Mouse (Mus musculus) ovary, postnatal 14 days (tissue): ENCODE data around the gene Zfp74.
"Not testable (repeated sequence)": the region's sequence is repeated elsewhere in the genome, so short reads cannot be mapped to it uniquely, and the experiment has no call there.

Experiments used
- DNase-seq: peaks from one replicate; pipeline ENCODE4 v3.0.0; 2022; ENCODE audit warnings: low spot score

Zfp74 gene

GRCm38 (mm10) chr7:29953513-29954401 is at the start of gene Zfp74:
Gene Zfp74, minus strand, starts transcription at chr7:29954089.
- peak; percentile 69 for DNase-seq

DNA sequence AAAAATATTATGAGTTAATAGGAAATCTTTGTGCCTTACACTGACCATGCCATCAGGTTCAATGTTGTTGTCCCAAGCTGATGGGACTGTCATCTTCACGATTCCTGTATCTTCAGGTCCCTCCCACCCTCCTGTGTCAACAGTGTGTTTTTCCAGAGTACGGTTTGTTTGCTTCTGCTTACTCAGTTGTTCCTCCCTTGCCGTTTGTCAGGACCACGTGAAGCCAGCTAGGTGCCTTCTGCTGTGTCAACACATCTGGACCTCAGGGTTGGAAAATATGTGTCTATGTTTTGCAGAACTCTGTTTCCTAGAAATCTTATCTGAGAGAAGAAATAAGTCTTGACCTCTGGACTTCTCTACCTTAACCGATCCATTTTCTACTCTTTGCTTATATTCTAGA is 46.7 kb upstream of the Zfp74 start:
- DNase-seq: no peak

- no peak for DNase-seq
Observed at GRCm38 (mm10) chr7:29995134-29995533, 41.2 kb upstream of the Zfp74 start.

DNA sequence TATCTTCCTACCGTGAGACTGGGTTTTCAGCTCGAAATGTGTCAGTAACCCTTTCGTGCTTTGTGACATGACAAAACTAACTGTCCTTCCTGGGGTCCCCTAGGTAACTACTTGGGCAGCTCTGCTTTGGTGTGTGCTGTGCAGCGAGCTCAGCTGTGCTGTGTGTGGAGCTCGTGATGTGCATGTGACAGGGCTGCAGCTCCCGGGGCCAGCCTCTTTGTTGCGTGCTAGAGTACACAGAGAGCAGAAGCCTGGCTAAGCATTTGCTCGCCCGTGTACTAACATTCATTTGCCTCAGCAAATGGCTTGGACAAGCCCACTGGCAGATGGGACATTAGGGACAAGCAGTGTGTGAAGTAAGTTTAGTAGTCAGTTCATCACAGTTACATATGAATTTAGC is 39.5 kb upstream of the Zfp74 start:
- DNase-seq: no peak

DNA sequence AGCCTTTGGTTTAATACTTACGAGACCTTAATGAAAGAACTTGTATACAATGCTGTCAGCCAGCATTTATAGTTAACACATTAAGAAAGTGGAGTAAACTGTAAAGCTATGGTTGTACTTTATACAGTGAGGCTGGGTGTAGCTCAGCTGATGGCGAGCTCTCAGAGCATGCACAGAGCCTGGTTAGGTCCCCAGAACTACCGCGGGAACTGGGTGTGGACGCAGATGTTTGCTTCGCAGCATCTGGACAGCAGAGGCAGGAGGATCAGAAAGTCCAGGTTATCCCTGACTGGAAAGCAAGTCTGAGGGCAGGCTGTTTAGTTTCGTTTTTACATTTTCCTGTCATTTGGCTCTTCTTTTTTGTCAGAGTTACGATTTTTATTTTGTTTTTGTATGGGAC is 38.8 kb upstream of the Zfp74 start:
- no peak for DNase-seq

- DNase-seq: no peak
Observed at GRCm38 (mm10) chr7:29989031-29989430, 35.1 kb upstream of the Zfp74 start.

- DNase-seq: no peak
Observed at GRCm38 (mm10) chr7:29987551-29987950, 33.7 kb upstream of the Zfp74 start.

- DNase-seq: no peak
Observed at GRCm38 (mm10) chr7:29986101-29986500, 32.2 kb upstream of the Zfp74 start.

GRCm38 (mm10) chr7:29983690-29984380 is 29.9 kb upstream of the Zfp74 start, which contains the start of gene Zfp568:
Gene Zfp568, plus strand, starts transcription at chr7:29983955.
- peak; percentile 82 for DNase-seq

DNA sequence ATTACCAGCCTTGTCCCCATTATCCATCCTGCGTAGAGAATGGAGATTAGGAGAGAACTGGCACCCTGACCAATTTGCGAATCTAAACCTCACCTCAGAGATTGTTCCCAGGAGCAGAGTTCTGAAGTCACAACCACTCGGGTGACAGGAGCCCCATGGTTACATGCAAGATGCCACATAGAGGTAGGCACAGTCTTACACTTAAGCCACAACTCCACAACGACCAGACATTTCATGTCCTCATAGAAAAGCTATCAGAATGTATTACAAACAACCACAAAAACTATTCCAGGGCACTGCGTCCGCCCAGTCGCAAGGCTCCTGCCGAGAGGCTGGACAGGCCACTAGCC is 29.4 kb upstream of the Zfp74 start:
- DNase-seq: no peak

GRCm38 (mm10) chr7:29982931-29983330 is 29.0 kb upstream of the Zfp74 start:
- peak; percentile 3 for DNase-seq

DNA sequence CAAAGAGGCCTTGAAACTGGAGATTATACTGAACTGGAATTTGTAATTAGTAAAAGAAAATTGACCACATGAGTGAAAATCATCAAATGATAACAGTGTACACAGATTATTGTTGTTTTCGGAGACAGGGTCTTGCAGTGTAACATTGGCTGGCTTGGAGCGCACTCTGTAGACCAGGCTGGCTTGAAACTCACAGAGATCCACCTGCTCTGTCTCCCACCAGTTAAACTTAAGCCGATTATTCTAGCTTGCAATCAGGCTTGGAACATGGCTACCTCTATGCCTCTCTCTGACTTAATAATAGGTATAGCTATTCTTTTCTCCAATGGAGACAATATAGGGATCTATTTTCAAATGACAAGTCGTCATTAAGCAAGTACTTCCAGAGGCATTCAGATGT is 28.5 kb upstream of the Zfp74 start:
- no peak for DNase-seq

- no peak for DNase-seq
Observed at GRCm38 (mm10) chr7:29981860-29982259, 28.0 kb upstream of the Zfp74 start.

GRCm38 (mm10) chr7:29981455-29981854 is 27.6 kb upstream of the Zfp74 start:
- no peak for DNase-seq

GRCm38 (mm10) chr7:29980761-29981160 is 26.9 kb upstream of the Zfp74 start:
- DNase-seq: no peak

GRCm38 (mm10) chr7:29970686-29971085 is 16.8 kb upstream of the Zfp74 start:
- DNase-seq: no peak

DNA sequence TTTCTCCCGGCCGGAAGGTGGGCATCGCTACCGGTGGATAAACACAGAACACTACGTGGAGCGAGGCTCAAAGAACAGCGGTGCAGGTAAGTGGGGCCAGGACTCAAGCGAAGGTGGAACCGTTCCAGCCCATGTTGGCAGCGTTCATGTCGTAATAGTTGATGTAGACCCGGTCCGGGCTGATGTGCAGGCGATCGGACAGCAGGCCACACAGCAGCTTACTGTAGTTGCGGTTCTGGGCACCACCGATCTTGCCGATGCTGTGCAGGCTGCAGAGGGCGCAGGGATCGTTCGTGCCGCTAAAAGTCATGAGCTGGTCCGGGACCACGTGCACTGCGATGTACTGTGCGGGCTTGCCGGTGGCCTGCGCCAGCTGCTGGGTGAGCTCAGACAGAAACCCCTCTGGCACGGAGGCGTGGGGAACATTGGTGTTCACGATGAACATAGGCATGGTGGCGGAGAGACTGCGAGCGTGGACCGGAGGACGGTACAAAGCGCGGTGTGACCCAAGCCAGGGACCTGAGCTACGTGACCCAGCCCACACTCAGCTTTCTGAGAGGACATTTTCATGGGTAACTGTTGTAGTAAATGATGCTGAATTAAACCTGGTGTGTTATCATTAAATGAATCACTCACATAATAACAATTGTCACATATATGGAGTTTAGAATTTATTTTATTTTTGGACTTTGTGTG is 11.4 kb upstream of the Zfp74 start:
- not testable (repeated sequence) for DNase-seq

GRCm38 (mm10) chr7:29959004-29959403 is 5.1 kb upstream of the Zfp74 start:
- no peak for DNase-seq

DNA sequence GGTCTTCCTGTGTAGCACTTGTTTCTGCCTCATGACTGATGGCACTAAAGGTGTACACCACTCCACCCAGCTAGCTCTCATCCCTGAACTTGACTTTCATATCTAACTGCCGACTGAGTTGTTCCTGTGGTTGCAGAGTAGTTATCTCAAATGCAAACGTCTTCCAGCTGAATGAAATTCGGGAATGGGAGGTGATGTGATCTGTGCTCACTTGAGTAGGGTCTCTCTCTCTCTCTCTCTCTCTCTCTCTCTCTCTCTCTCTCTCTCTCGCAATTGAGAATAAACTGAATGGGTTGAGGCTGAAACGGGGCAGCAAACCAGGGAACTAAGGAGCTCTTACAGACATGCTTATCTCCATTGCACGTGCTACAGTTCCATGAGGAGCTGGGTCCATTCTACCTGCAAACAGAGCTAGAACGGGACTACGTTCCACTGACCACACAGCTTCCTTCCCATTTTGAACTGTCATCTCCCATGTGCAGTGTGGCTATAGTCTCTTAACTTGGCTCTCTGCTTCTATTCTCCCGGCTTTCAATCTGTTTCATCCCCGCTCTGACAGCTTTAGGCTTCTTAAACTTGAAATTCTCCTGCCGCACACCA is 4.3 kb upstream of the Zfp74 start:
- DNase-seq: no peak

- DNase-seq: no peak
Observed at GRCm38 (mm10) chr7:29956257-29956656, 2.4 kb upstream of the Zfp74 start.

- peak; percentile 28 for DNase-seq
Observed at GRCm38 (mm10) chr7:29954731-29955130, 842 bp upstream of the Zfp74 start.

DNA sequence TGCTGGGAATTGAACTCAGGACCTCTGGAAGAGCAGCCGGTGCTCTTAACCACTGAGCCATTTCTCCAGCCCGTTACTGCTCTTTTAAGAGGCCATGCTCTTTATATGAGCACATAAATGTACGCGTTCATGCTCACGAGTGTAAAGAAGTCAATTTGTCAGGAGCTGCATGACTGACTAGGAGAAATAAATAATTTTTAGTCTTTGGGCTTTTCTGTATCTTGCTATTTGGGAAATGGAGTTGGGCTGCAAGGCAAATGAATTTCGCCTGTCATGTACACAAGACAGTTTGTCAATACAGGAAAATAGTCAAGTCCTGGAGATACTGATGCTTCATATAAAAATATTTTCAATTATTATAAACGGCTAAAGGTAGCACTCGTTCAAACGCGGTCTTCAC is 803 bp downstream of the Zfp74 start:
- no peak for DNase-seq
